Mouse (Mus musculus) adrenal gland, adult (tissue): ENCODE data around the gene Thsd4.

ENCODE experiments used
- DNase-seq, 2 experiments: peaks; one replicate each; pipeline ENCODE4 v3.0.0; 2022 to 2023; ENCODE audit warnings: low spot score in 1 of 2; ENCODE audit not compliant: inconsistent age in 2 of 2

Gene Thsd4

DNA sequence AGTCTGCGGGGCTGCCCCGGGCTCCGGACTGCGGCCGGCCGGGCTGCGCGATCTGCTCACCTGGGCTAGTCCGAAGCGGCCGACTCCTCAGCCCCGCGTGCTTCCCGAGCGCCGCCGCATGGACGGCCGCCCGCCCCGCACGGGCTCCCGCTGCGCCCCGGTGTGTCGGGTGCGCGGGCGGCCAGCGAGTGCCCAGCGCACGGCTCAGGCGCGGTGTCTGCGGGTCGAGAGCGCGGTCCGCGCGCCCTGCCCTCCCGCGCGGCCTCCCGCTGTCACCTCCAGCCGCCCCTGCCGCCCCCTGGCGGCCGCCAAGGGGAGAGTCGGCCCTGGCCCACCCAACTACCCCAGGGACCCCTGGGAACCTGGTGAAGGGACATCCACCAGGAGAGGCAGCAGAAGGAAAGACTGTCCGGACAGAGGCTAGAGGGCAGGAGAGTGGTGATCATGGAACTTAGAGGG is at the start of gene Thsd4:
TSS of gene Thsd4 (minus strand) at position 241 of the 459 bp plus-strand sequence.
- DNase-seq: peak; percentile 61 to 87

DNA sequence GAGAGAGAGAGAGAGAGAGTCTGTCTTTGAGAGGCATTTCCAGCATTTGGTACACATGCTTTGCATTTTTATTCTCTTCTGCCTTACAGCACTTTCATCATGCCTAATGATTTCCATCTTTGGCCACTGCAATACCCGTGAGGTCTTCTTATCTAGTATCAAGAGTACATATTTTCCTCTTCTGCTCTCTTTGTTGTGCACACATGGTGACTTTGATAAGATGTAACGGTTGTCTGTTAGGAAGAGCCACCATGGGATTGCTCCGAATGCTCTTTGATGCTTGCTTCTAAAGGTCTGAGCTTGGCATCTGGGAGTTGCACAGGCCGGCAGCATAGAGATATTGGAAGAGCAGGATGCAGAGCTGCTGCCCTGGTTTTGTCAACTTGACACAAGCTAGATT is 49.2 kb upstream of the Thsd4 start:
- DNase-seq: no peak

DNA sequence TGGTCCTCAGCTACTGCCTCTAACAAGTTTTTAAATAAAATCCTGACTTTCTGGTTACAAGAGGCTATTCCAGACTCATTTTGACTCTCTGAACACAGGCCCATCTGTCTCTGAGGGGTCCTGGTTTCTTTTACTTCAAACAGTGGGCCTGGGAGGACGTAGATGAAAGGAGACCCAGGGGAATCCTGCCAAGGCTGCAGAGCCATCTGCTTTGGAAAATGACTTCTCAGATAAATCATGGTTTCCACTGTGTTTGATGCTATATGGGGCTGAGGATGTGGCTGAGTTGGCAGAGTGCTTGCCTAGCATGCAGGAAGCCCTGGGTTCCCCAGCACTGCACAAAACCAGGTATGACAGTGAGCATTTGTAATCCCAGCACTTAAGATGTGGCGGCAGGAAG is 47.5 kb upstream of the Thsd4 start:
- DNase-seq: no peak

DNA sequence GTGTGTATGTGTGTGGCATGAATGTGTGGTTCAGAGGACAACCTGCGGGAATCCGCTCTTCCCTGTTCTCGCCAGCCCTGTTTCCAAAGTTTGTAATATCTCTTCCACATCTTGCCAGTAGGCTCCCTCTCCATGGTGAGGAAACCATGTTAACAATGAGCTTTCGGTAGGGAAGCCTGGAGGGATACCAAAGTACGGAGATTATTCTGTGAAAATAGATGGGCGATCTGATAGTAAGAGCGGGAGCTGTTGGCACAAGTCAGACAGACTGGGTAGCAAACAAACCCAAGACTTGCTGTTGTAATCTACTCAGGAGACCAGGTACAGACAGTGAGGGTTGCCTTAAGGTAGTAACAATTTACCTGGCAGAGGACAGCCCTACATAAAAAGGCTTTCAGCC is 42.0 kb upstream of the Thsd4 start:
- DNase-seq: no peak

DNA sequence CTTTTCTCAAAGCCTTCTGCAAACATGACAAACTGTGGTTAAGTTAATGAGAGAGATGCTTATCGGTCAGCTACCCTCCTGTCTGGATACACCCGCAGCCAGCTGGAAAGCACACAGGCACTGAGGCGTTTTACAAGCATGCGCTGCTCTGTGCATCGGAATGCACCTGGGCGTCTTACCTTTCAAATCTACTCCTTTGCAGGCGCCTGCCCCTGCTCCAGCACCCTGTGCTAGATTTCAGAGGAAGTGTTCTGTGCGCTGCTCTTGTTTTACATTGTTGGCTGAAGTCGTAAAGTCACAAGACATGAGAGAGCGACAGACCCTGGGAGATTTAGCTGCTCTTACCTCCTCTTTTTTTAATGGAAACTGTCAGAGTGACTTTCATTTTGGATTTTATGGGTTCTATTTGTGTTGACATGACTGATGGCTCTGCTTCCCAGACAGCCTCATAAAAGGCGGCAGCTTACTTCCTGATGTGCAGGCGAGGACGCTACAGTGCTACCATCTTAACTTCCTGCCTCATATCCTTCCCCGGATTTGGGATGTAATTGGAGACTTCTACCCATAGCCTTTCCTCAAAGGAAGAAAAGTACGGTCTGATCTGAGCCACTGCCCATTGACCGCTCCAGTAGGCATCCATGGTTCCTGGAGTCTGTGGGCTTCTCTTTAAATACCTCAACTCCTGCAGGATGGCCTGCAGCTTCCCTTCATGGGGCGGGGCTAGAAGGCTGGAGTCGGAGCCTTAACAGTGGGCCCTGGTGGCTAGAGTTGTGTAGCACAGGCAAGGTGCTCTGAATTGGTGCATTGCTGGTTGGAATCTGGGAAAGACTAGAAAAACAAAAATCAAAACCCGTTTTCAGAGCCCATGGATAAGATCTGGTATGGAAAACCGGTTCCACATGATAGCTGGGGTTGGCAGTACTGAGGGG is 40.9 kb upstream of the Thsd4 start:
- DNase-seq: peak in 1 of 2 experiments; percentile 47

DNA sequence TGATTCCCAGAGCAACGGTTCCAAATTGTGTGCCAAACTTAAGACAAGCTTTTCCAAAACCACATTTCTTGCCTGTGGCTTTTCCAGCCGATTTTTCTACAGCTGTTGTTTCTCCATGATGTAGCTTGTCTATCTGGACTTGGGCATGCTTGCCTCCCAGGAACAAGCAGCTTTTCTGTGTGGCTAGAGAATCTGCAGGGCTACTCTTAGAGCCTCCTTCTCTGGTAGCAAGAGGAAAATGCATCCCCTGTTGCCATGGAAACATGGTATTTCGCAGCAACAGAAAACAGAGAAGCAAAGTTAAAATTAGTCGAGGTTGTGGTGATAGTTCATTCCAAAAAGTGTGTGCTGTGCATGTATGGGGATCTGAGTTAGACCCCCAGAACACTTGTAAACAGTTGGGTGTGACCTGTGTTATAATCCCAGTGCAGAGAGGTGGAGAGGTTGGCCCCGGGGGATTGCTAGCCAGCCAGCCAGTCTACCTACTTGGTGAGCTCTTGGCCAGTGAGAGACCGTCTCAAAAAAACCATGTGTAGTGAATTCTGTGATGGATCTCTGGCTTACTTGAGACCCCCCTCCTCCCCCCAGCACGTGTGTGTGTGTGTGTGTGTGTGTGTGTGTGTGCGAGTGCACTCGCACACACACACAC is 39.9 kb upstream of the Thsd4 start:
- DNase-seq: no peak

DNA sequence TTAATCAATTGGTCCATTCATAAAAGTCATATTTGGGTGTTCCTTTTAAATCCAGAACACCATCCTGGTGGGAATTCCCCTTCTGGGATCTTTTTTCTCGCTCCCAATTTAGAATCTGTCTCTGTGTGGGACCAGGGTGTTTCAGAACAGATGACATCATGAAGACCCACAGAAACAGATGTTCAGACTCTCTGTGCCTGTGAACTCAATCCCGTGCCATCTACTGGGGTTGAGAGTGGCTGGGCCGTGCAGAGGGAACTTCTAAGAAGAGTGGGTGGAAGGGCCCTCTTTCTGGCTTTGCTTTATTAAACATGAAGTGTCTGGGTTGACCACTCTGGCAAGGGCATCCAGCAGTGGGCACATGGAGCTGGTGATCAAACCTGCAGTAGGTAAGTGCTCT is 36.7 kb upstream of the Thsd4 start:
- DNase-seq: no peak

DNA sequence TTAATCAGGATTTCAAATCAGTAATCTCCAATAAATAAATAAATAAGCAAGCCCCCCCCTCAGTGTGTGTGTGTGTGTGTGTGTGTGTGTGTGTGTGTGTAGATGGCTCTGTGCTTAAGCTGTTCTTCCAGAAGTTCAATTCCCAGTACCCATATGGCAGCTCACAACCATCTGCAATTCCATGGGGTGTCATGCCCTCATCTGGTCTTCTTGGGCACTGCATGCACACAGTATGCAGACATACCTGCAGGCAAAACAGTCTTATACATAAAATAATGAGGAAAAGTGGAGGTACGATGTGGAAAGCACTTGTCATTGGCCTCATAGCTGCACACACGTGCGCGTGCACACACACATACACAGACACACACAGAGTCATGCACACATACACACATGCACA is 29.4 kb upstream of the Thsd4 start:
- DNase-seq: no peak

DNA sequence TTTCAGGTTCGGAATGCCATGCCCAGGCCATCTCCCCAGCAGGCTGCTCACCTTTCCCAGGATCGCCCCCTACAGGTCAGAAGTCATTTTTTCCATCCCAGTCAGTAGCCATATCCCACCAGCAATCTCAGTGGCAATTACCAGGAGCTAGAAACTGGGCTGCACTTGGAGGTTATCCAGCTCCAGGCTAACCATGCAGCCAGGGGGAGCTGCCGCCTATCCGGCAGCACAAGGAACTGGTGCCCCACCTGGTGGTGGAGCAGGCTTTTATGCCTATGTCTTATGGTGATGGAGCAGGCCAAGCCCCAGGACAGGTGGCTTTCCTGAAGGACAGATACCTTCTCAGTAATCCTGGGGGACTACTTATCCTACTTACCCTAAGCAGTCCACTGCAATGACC is 26.3 kb upstream of the Thsd4 start:
- peak; percentile 46 to 71 for DNase-seq

DNA sequence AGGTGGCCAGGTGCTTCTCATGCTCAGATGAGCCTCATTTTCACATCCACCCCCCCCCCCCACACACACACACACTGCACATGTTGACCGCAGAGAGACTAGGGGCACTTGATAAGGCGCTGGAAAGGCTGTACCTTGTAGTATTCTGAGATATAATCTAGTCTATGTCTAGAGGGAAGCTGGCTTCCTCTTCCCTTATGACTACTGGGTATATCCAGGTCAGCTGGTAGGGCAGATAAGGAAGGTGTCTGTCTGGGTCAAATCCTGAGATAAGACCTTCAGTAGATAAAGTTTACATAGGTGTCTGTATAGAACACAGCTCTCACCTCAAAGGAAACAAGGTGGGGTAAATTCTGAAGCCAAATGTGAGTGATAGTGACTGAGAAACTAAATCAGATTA is 24.3 kb upstream of the Thsd4 start:
- no peak for DNase-seq

DNA sequence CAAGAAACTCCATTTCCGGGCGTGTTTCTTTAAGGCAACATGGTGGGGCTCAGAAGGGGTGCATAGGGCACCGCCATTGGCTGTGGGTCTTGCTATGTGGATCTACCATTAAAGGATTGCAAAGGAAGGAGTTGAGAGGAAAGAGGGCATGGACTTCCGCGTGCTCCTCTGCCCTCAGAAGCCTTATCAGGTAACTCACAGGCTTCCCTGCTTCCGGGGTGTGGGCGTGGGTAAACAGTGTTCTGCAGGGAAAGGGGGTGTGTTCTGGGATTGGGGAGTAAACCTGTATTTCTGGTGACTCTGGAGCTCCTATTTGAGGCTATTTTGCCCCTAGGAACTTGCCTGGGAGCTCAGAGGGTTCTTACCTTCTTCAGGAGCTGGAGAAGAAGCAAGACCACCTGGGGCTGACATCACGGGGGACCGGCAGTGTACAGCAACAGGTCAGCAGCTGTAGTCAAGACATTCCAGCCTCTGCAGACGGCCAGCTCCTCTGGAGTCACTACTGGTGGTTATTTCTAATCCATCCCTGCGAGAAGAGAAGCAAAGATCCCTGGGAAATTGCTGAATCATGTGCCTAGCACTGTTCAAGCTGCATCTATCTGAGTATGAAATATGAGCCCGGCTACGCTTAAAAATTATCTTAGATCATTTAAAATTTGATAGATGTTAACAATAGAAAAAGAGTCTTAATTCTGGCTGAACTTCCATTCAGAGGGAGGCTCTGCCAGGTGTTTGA is 23.7 kb upstream of the Thsd4 start:
- no peak for DNase-seq

DNA sequence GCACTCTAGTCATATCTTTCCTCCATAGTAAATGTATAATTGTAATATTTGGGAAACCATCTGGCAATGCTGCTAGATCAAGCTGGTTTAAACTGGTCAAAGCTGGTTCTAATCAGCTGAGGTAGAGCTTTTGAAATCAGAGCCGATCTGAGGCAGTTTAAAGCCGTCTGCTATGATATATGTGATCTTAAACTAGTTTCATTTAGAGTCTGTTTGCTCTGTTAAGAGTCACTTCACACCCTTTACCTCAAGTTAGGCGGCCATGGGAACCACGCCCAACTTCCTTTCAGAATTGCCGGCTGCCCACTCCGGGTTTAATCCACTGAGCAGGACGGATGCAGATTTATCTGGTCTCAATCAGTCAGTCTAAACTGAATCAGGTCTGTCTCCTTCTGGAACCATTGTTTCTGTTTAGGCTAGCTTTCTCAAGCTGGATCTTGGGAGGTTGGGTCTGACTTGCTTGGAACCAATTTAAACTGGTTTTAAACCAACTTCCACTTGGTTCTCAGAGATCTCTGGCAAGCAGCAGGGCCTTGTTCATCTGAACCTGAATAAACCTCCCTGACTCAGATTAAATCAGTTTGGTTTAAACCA is 21.7 kb upstream of the Thsd4 start:
- DNase-seq: no peak

DNA sequence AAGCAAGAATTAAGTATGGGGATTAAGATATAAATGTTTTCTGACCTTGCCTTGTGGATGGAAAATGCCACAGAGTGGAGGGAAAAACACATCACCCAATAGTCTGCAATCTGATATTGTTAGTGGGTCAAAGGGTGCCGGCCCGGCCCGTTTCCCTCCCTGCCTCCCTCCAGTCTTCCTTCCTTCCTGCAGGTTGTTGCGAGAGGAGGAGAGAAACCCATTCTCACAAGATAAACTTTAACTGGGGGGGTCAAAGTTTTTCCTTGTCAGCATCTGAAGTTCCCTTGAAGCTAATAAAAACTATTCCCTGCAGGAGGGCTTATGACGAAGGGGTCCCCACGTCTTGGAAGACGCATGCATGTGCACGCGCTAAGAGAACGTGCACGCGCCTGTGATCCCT is 8.5 kb upstream of the Thsd4 start:
- no peak for DNase-seq

DNA sequence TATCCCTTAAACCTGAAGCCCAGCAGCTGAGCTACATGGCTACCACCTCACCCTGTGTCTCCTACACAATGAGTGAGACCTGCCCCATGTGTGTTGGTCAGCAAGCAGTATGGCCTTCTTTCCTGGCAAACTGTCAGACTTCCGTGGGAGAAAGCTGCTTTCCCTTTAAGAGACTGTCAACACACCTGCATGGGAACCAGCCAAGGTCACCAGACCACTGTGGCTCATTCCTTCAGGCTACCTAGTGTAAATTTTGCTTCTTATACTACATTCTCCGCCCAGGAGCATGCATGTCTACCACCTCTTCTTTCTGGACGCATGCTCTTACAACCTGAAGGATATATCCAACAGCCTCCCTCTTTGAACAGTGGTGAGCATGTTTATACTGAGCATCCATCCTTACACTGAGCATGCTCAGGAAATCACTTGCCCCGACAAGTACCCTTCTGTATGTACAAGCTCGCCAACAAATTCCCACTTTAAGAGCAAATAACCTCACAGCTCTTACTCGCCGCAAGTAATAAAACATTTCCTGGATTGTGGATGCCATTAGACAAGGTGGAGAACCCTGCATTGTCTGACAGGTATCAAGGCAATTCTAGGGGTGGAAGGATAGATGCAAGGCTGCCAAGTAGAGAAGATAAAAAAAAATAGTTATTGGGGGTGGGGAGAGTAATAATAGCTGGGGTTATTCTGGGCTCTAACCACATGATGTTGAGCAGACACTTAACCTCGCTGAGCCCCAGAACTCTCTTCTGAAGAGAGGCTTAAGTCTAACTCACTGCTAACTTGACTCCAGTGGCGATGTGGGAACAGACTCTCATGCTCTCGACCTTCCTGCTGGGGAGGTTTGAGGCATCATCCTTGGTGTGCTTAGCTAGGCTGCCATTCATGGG is 7.8 kb upstream of the Thsd4 start:
- DNase-seq: no peak

DNA sequence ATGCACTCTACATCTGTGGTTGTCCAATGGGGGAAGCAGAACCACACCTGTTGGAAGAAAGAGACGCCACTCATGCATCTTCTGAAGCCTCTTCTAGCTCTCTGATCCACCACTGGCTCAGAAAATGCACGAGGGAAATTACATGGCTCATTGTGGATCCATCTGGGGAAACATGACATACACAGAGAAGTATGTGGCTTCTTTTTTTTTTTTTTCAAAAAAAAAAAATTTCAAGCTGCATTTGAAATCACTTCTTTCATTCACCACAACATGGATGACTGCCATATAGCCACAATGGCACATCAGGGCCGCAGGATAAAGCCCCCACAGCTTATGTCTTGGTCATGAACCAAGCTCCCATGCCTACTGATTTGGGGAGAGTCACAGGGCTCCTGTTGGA is 6.4 kb upstream of the Thsd4 start:
- no peak for DNase-seq

DNA sequence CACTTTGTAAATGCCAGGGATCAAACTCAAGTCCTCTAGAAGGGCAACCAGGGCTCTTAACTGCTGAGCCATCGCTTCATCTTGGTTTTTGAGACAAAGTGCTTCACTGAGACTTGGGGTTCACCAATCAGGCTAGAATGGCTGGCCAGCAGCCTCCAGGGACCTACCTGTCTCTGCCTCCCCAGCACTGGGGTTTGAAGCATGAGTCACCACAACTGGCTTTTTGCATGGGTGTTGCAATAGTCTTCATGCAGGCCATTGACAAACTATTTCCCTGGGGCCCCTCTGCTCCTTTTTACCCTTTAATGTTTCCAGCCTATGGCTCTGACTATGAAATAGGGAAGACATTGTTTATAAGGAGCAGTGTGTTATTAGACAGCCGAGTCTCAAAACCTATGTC is 6.0 kb upstream of the Thsd4 start:
- no peak for DNase-seq

DNA sequence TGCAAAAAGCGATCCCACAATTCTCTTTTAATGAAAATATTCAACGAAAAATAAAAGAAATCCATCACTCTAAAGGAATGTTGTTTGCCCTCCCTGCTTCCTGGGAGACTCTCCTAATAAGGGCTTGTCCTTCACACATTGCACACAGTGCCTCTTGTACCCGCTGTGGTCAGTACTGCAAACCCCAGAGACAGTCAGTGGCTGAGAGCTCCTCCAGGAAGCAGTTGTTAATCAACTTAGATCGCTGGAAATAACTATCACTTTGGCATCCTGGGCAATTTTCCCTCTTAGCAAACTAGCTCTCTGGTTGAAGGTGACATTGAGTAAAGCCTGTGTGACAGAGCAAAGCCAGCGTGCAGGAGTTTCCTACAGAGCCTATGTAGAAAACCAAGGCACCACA is 5.2 kb upstream of the Thsd4 start:
- peak in 1 of 2 experiments; percentile 33 for DNase-seq

DNA sequence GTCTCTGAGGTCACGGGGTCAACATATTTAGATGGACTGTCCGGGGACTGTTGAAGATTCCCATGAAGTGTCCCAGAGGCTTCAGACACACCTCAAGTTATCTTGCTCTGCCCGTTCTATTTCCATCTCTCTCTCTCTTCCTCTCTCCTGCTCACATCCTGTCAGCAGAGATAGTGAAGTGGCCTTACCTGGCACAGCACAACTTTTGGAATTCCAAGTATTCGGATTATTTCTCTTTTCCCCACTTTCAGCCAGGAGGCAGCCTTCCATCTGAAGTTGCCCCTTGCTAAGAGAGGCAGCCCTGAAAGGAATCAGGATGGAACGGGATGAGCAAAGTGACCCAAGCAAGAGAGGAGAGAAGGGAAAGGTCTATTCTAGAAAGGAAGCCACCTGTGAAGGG is 4.3 kb upstream of the Thsd4 start:
- DNase-seq: no peak

DNA sequence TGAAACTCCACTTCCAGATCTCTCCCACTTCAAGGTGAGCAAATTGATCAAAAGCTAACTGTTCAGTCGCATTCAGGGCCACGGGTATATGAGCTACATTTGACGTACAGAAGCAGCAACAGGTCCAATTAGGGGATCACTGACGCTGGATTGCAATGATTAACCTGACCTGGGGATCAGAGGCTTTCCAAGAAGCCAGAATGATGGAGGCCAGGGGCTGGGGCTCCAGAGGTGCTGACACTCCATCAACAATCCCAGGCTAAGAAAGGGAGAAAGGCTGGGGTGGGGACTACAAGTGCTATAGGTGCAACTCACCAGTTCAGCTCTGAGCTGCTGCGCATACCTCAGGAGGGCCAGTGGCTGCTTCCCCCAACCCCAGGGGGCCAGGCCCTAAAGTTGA is 703 bp downstream of the Thsd4 start:
- no peak for DNase-seq

DNA sequence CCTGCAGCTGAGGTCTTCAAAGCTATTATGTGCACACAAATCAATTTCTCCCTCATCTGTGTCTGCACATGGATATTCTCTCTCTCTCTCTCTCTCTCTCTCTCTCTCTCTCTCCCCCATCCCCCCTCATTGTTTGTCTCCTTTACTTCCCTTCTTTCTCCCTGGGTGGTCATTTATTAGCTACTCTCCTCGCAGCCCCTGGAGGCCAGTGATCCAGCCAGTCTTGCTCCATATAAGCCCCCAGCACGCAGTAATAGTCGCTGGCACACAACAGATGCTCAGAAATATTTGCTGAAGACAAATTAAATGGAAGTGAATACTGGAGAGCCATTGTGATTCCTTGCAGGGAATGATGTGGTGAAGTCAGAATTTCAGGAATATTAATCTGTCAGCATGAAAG is 2.2 kb downstream of the Thsd4 start:
- no peak for DNase-seq
